Mouse (Mus musculus): Measurements from ENCODE around the gene Kcnq2.

The Kcnq2 gene

GRCm38 (mm10) chr2:181042376-181042775 is 92.7 kb downstream of the Kcnq2 start:
- no peak for DNase-seq (ENCODE audit: low spot score in 2 of 2)

- DNase-seq (ENCODE audit: low spot score in 2 of 2): no peak
These were observed 93.2 kb downstream of the Kcnq2 start for GRCm38 (mm10) chr2:181041941-181042340.

- no peak for DNase-seq (ENCODE audit: low spot score in 2 of 2)
These were observed 95.8 kb downstream of the Kcnq2 start for GRCm38 (mm10) chr2:181039356-181039680.

- DNase-seq (ENCODE audit: low spot score in 2 of 2): no peak
These were observed 96.3 kb downstream of the Kcnq2 start for GRCm38 (mm10) chr2:181038644-181039355.

GRCm38 (mm10) chr2:181036561-181036960 is 98.5 kb downstream of the Kcnq2 start:
- DNase-seq (ENCODE audit: low spot score in 2 of 2): no peak

- no peak for DNase-seq (ENCODE audit: low spot score in 2 of 2)
These were observed 99.9 kb downstream of the Kcnq2 start for GRCm38 (mm10) chr2:181035186-181035585.

GRCm38 (mm10) chr2:181033310-181033709 is 101.8 kb downstream of the Kcnq2 start:
- no peak for DNase-seq (ENCODE audit: low spot score in 2 of 2)

GRCm38 (mm10) chr2:181032407-181032806 is 102.7 kb downstream of the Kcnq2 start:
- DNase-seq (ENCODE audit: low spot score in 2 of 2): no peak

- DNase-seq (ENCODE audit: low spot score in 2 of 2): no peak
These were observed 103.6 kb downstream of the Kcnq2 start for GRCm38 (mm10) chr2:181031406-181031934.
